In genomic region chr2:31700545-31701446, GRCm38 (mm10) we compare ENCODE assay signal across 10 mouse cellular contexts. TPM values are rescaled to one million over a fixed set of nuclear protein-coding genes. Genes with fewer than 3 reads are reported as not detected.
DNase-seq lines count a peak whose midpoint lies in the region; ATAC-seq lines count a peak whose summit lies in the region.
"Had no signal": no experiment of that assay in that cellular context is flagged by ENCODE, and none has a peak within 500 bp of the region (broad histone marks: within the 10 kb centered on the region; RNA-seq: fewer than 3 reads in every experiment).

No protein-coding gene starts in this region.

- no peaks in the 10 kb centered on the region for H3K9me3 ChIP-seq in forebrain, embryonic 11.5 days (ENCODE audit: control insufficient read depth, low read length)
- no peaks in the 10 kb centered on the region for H3K9me3 ChIP-seq in forebrain, embryonic 13.5 days (replicated peaks)
- no peaks in the 10 kb centered on the region for H3K9me3 ChIP-seq in neural tube, embryonic 15.5 days (replicated peaks)
- no peaks in the 10 kb centered on the region for H3K9me3 ChIP-seq in liver, embryonic 11.5 days (ENCODE audit: control insufficient read depth, low read length)
- H3K9me3 ChIP-seq in stomach, embryonic 14.5 days (ENCODE audit: control insufficient read depth, low read depth, low read length) = no peaks in the 10 kb centered on the region
- H3K9me3 ChIP-seq in forebrain, embryonic 15.5 days = no peaks in the 10 kb centered on the region

- DNase-seq in forebrain, embryonic 11.5 days (ENCODE audit: low spot score) = peak; percentile 56
- peak; percentile 42 for DNase-seq in neural tube, embryonic 10.5 days (ENCODE audit: extremely low spot score, low spot score)
- DNase-seq in liver, embryonic 11.5 days (ENCODE audit: low spot score) = no peak
- DNase-seq in adrenal gland, adult 2 months = no peak

- no peak overlapping the region for H3K27ac ChIP-seq in forebrain, embryonic 11.5 days (ENCODE audit: low read depth, low read length)
- H3K27ac ChIP-seq in forebrain, embryonic 13.5 days = no peak overlapping the region
- H3K27ac ChIP-seq in neural tube, embryonic 15.5 days (replicated peaks) = no peak overlapping the region
- H3K27ac ChIP-seq in liver, embryonic 11.5 days (ENCODE audit: low read depth, low read length) = peak overlapping the region; percentile 25
- no peak overlapping the region for H3K27ac ChIP-seq in stomach, embryonic 14.5 days (ENCODE audit: low read length)
- no peak overlapping the region for H3K27ac ChIP-seq in forebrain, embryonic 15.5 days (replicated peaks)

- 56% methylated on average over 7 of the region's 7 CpGs for WGBS in forebrain, embryonic 11.5 days
- 43% methylated on average over 7 of the region's 7 CpGs for WGBS in forebrain, embryonic 13.5 days
- WGBS in neural tube, embryonic 15.5 days = 58% methylated on average over 7 of the region's 7 CpGs
- 36% methylated on average over 7 of the region's 7 CpGs for WGBS in liver, embryonic 11.5 days
- 43% methylated on average over 7 of the region's 7 CpGs for WGBS in stomach, embryonic 14.5 days
- 49% methylated on average over 7 of the region's 7 CpGs for WGBS in forebrain, embryonic 15.5 days

- H3K27me3 ChIP-seq in forebrain, embryonic 11.5 days (ENCODE audit: control insufficient read depth, insufficient read depth, low read length) = no peaks in the 10 kb centered on the region
- H3K27me3 ChIP-seq in forebrain, embryonic 13.5 days = no peaks in the 10 kb centered on the region
- no peaks in the 10 kb centered on the region for H3K27me3 ChIP-seq in neural tube, embryonic 15.5 days (replicated peaks)
- H3K27me3 ChIP-seq in liver, embryonic 11.5 days (replicated peaks; ENCODE audit: control insufficient read depth, insufficient read depth, low read length) = no peaks in the 10 kb centered on the region
- H3K27me3 ChIP-seq in stomach, embryonic 14.5 days (ENCODE audit: control insufficient read depth, insufficient read depth, low read length) = no peaks in the 10 kb centered on the region
- no peaks in the 10 kb centered on the region for H3K27me3 ChIP-seq in forebrain, embryonic 15.5 days

- no peak overlapping the region for H3K4me3 ChIP-seq in forebrain, embryonic 11.5 days (ENCODE audit: low read depth, low read length)
- no peak overlapping the region for H3K4me3 ChIP-seq in forebrain, embryonic 13.5 days
- no peak overlapping the region for H3K4me3 ChIP-seq in neural tube, embryonic 15.5 days (replicated peaks)
- no peak overlapping the region for H3K4me3 ChIP-seq in liver, embryonic 11.5 days (ENCODE audit: low read depth, low read length)
- H3K4me3 ChIP-seq in stomach, embryonic 14.5 days (ENCODE audit: low read depth, low read length) = no peak overlapping the region
- H3K4me3 ChIP-seq in forebrain, embryonic 15.5 days = no peak overlapping the region
- H3K4me3 ChIP-seq: erythroblast, embryonic 14.5 days; myocyte had no signal

- no peak overlapping the region for H3K9ac ChIP-seq in forebrain, embryonic 11.5 days (ENCODE audit: low read length)
- no peak overlapping the region for H3K9ac ChIP-seq in forebrain, embryonic 13.5 days
- H3K9ac ChIP-seq in neural tube, embryonic 15.5 days (replicated peaks) = no peak overlapping the region
- no peak overlapping the region for H3K9ac ChIP-seq in liver, embryonic 11.5 days (ENCODE audit: low read depth, low read length)
- no peak overlapping the region for H3K9ac ChIP-seq in stomach, embryonic 14.5 days (replicated peaks; ENCODE audit: low read depth, low read length)
- H3K9ac ChIP-seq in forebrain, embryonic 15.5 days (replicated peaks) = no peak overlapping the region

- no peaks in the 10 kb centered on the region for H3K36me3 ChIP-seq in forebrain, embryonic 11.5 days (ENCODE audit: control insufficient read depth, insufficient read depth, low read length)
- peaks cover 22% of the 10 kb centered on the region for H3K36me3 ChIP-seq in forebrain, embryonic 13.5 days (ENCODE audit: poor library complexity, severe bottlenecking)
- H3K36me3 ChIP-seq in neural tube, embryonic 15.5 days = peaks cover 6% of the 10 kb centered on the region
- peaks cover 10% of the 10 kb centered on the region for H3K36me3 ChIP-seq in liver, embryonic 11.5 days (ENCODE audit: control insufficient read depth, insufficient read depth, low read length)
- peaks cover 17% of the 10 kb centered on the region for H3K36me3 ChIP-seq in stomach, embryonic 14.5 days (ENCODE audit: control insufficient read depth, insufficient read depth, low read length)
- H3K36me3 ChIP-seq in forebrain, embryonic 15.5 days = peaks cover 9% of the 10 kb centered on the region

- ATAC-seq in forebrain, embryonic 11.5 days (replicated peaks; ENCODE audit: low FRiP score) = no peak
- ATAC-seq in forebrain, embryonic 13.5 days = no peak
- no peak for ATAC-seq in neural tube, embryonic 15.5 days (ENCODE audit: low FRiP score)
- peak; percentile 49; the same call in 1 of the 2 replicates for ATAC-seq in liver, embryonic 11.5 days (replicated peaks; ENCODE audit: low FRiP score)
- peak; percentile 85; the same call in 1 of the 2 replicates for ATAC-seq in stomach, embryonic 14.5 days (ENCODE audit: insufficient number of reproducible peaks, insufficient read depth, low FRiP score, low read depth)
- ATAC-seq in forebrain, embryonic 15.5 days (replicated peaks) = no peak

- no peak overlapping the region for H3K4me2 ChIP-seq in forebrain, embryonic 11.5 days (ENCODE audit: low read depth, low read length, severe bottlenecking)
- H3K4me2 ChIP-seq in forebrain, embryonic 13.5 days = no peak overlapping the region
- H3K4me2 ChIP-seq in neural tube, embryonic 15.5 days = no peak overlapping the region
- H3K4me2 ChIP-seq in liver, embryonic 11.5 days = no peak overlapping the region
- no peak overlapping the region for H3K4me2 ChIP-seq in stomach, embryonic 14.5 days (replicated peaks; ENCODE audit: low read depth, low read length)
- H3K4me2 ChIP-seq in forebrain, embryonic 15.5 days (replicated peaks) = no peak overlapping the region

- H3K4me1 ChIP-seq in forebrain, embryonic 11.5 days (replicated peaks; ENCODE audit: control insufficient read depth, insufficient read depth, low read length) = no peaks in the 10 kb centered on the region
- H3K4me1 ChIP-seq in forebrain, embryonic 13.5 days = 0 out of 2 replicates have a peak, but pooled peaks cover 6% of the 10 kb centered on the region
- 0 out of 2 replicates have a peak, but pooled peaks cover 6% of the 10 kb centered on the region for H3K4me1 ChIP-seq in neural tube, embryonic 15.5 days
- peaks cover 11% of the 10 kb centered on the region for H3K4me1 ChIP-seq in liver, embryonic 11.5 days (replicated peaks; ENCODE audit: control insufficient read depth, insufficient read depth, low read length)
- no peaks in the 10 kb centered on the region for H3K4me1 ChIP-seq in stomach, embryonic 14.5 days (ENCODE audit: control insufficient read depth, insufficient read depth, low read length)
- H3K4me1 ChIP-seq in forebrain, embryonic 15.5 days = no peaks in the 10 kb centered on the region

RNA-seq across cellular contexts. Expression of gene Abl1, which starts 12.6 kb away (rescaled TPM):
- 53.2 and 56.7 TPM in 2 replicates for polyA plus RNA-seq in forebrain, embryonic 11.5 days (2014; fragmentation: Nextera tagmentation; extraction: Ambion mirVana)
- 25.8 and 30.6 TPM in 2 replicates for polyA plus RNA-seq in forebrain, embryonic 13.5 days (2015; fragmentation: Nextera tagmentation; extraction: Ambion mirVana)
- 13.3 and 18.0 TPM in 2 replicates for polyA plus RNA-seq in neural tube, embryonic 15.5 days (2015; fragmentation: Nextera tagmentation; extraction: Ambion mirVana)
- 26.7 and 28.9 TPM in 2 replicates for polyA plus RNA-seq in liver, embryonic 11.5 days (2014; fragmentation: Nextera tagmentation; extraction: Ambion mirVana)
- 44.0 and 46.4 TPM in 2 replicates for polyA plus RNA-seq in stomach, embryonic 14.5 days (2014; fragmentation: Nextera tagmentation; extraction: Ambion mirVana)
- total RNA-seq in adrenal gland, adult 2 months (2021) = 10 to 100 TPM; 57.0 to 62.7 TPM
- 56.0 and 63.5 TPM in 2 replicates for polyA plus RNA-seq in adrenal gland, adult 2 months (2012; rRNA removed)
- polyA plus RNA-seq in forebrain, embryonic 15.5 days (2015; fragmentation: Nextera tagmentation; extraction: Ambion mirVana) = 23.6 and 23.7 TPM in 2 replicates

RNA-seq across cellular contexts. Expression of gene Exosc2, which starts 30.3 kb away (rescaled TPM):
- 72.2 and 76.0 TPM in 2 replicates for polyA plus RNA-seq in forebrain, embryonic 11.5 days (2014; fragmentation: Nextera tagmentation; extraction: Ambion mirVana)
- 53.2 and 59.2 TPM in 2 replicates for polyA plus RNA-seq in forebrain, embryonic 13.5 days (2015; fragmentation: Nextera tagmentation; extraction: Ambion mirVana)
- polyA plus RNA-seq in neural tube, embryonic 15.5 days (2015; fragmentation: Nextera tagmentation; extraction: Ambion mirVana) = 40.3 and 47.1 TPM in 2 replicates
- 86.0 and 96.1 TPM in 2 replicates for polyA plus RNA-seq in liver, embryonic 11.5 days (2014; fragmentation: Nextera tagmentation; extraction: Ambion mirVana)
- polyA plus RNA-seq in stomach, embryonic 14.5 days (2014; fragmentation: Nextera tagmentation; extraction: Ambion mirVana) = 54.2 and 57.8 TPM in 2 replicates
- total RNA-seq in adrenal gland, adult 2 months (2021) = 10 to 100 TPM; 20.7 to 23.8 TPM
- 4.7 and 5.4 TPM in 2 replicates for polyA plus RNA-seq in adrenal gland, adult 2 months (2012; rRNA removed)
- 41.6 and 44.2 TPM in 2 replicates for polyA plus RNA-seq in forebrain, embryonic 15.5 days (2015; fragmentation: Nextera tagmentation; extraction: Ambion mirVana)

Comparison
In these comparisons a context has a peak if more than half of its experiments do, and no peak if none do; other contexts are left out.
1. ATAC-seq: peak in liver, embryonic 11.5 days (single experiment) and stomach, embryonic 14.5 days (single experiment); none in forebrain, embryonic 11.5 days (single experiment), forebrain, embryonic 13.5 days (single experiment), neural tube, embryonic 15.5 days (single experiment) and forebrain, embryonic 15.5 days (single experiment).
2. DNase-seq: peak in forebrain, embryonic 11.5 days (single experiment) and neural tube, embryonic 10.5 days (single experiment); none in liver, embryonic 11.5 days (single experiment) and adrenal gland, adult 2 months (single experiment).